Mouse (Mus musculus): Measurements from ENCODE around the gene Lmo7.

Gene Lmo7

DNA sequence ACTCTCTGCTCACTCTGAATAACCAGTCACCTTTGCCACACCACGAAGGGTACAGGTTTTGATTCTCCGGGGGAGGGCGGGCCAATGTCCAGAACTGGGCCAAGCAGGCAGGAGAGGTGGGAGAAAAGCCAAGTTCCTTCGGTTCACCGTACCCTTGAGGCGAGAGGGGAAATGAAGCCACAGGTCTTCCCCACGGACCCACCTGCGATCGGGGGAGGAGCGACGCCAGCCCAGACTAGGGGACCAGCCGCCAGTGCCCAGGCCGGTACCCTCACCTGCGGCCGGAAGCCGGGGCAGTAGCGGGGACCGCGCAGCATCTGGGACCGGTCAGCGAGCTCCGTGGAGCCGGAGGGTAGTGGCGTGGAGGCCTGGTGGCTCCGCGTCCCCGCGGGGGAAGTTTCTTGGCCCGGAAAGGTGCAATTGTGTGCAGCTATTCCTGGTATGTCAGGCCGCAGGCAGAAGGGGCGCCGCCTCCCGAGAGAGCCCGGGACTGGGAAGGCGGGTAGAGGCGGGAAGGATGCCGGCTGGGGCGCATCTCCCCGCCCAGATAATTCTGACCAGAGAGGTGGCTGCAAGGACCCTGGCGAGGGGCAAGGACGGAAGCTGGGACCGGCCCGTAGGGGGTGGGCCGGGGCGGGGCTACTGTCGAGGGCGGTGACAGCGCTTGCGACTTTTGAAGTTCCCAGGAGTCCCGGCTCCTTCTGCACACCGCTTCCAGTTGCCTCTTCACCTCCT is at the start of gene Lmo7, which contains the start of gene Gm9922:
Gene Lmo7 (plus strand): TSS at position 721 of the 735 bp plus-strand sequence.
Gene Gm9922 (minus strand): TSS at position 578 of the 735 bp plus-strand sequence.
- DNase-seq (ENCODE audit: low spot score): peak; percentile 63

DNA sequence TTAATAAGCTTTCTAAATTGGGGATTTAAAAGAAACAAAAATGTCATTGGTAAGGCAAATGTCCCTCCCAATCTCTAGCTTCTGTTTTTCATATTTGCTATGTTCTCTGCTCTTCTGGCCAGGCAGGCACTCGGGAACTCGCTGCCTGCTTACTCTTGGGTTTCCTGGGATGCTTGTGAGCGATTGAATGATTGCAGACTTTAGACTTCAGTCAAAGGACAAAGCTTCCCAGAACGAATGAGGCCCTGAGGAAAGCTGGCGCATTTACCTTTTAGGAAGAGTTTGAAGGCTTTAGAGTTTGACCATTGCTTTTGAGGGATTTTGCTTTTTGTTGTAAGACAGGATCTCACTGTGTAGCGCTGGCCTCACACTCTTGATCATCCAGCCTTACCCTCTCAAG is 42.1 kb upstream of the Lmo7 start:
- DNase-seq (ENCODE audit: low spot score): no peak

DNA sequence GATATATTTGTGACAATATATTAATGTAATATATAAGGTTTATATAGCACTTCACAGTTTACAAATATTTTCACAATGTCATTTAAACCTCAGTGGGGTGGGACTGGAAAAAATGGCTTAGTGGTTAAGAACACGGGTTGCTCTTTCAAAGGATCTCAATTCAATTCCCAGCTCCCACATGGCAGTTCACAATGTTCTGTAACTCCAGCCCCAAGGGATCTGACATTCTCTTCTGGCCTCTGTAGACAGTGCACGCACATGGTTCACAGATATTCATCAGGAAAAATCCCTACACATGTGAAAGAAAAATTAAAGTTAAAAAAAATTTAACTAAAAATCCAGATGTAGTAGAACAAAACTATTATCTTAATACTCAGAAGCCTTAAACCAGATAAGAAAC is 41.4 kb upstream of the Lmo7 start:
- DNase-seq (ENCODE audit: low spot score): no peak

DNA sequence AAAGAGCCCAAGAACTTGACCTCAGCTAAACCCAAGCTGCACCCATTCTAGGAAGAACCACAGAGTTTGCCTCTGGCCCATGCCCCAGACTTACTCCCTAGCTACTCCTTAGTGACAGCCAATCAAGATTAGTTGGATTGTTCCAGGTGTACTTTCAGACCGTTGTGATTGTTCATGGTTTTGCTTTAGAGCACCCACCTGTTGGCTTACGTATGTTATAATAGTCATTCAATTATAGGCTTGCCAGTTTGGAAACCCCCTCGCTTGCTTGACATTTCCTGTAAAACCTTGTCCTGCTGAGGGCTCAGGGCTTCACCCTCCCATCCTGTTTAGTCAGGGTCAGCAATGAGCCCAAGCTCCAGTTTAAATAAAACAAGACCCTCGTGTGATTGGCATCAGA is 25.3 kb upstream of the Lmo7 start:
- no peak for DNase-seq (ENCODE audit: low spot score)

DNA sequence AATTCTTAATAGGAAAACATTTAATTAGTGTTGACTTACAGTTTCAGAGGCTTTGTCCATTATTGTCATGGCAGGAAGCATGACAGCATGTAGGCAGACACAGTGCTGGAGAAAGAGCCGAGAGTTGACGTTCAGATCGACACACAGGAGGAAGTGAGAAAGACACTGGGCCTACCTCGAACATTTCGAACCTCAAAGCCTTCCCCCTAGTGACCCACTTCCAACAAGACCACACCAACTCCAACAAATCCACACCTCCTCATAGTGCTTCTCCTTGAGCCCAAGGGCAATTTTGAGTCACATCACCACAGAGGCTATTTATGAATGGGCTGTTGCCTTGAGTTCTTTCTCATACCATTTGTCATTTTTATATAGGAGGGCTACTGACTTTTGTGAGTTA is 22.7 kb upstream of the Lmo7 start:
- DNase-seq (ENCODE audit: low spot score): no peak

DNA sequence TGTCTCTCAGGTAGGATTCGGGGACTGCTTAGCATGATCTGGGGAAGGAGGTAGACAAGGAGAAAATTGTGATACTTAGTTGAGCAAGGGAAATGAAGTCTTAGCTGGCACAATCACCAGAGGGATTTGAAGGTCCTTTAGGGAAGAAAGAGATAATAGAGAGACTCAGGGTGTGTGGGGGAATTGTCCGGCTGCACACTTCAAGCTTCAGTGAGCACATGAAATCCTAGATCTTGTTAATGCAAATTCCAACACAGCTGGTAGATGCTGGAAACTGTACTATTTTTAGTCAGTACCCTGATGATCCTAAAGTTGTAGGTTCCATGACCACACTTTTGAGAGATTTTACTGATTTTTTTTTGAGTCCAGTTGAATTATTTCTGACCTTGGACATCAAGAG is 15.3 kb upstream of the Lmo7 start:
- DNase-seq (ENCODE audit: low spot score): no peak

DNA sequence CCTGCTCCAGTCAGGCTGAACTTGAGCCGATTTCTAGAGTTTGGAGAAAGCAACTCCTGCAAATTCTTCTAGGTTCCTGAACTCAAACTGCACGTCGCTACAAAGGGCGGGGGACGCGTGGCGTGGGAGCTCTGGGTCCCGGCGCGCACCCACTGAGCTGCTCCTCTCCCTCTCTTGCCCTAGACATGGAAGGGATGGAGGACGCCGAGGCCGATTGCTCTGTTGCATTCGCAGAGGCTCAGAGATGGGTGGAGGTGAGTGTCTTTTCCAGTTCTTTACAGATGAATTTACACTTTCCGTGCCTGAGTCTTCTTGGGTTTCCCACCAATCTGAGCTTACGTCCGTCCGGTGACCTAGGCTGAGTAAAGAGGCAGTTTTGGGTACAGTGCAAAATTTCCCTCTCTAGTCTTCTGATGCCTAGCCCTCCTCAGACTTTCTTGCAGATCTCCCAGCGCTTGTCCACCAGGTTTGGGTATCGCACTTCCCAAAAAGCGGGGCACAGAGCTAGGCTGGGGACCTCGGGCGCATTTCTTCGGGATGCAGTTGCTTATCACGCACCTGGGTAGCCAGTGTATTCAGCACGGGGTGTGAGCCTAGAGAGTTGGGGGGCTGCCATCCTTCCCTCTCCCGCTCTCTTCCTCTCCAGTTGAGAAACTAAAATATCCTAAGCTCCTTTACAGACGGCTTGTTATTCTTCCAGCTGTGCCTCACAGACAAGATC is 375 bp downstream of the Lmo7 start:
- no peak for DNase-seq (ENCODE audit: low spot score)

DNA sequence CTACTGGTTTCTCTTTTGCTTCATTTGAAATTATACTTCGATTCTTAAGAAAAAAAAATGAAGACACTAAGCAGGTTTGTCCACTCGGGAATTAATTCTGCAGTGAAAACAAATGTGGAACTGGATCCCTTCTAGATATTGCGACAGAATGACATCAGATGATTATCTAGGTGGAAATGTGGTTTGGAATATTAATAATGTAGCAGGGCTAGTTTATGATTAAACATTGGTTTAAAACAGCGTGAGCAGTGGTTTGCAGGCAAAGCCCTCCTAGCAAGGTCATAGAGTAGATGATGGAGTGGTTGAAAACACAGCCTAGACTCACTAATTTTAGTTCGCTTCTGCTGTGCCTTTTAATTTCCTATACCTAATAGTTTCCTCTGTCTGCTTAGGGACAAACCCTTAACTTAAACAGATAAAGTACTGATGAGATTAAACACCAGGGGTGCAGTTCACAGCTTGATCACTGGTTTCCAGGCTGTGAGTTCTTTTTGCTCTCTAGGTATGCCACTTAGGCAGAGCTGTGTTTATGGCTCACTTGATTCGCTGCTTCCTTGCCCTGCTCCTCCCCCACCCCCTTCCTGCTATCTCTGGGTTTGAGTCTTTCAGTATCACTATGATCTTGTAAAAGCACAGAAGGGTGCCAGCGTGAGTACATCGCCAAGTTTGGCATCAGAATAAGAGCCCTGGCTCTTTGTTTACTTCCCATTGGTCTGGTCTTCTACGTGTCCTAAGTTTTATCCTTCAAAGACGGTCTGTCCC is 4.0 kb downstream of the Lmo7 start:
- no peak for DNase-seq (ENCODE audit: low spot score)

DNA sequence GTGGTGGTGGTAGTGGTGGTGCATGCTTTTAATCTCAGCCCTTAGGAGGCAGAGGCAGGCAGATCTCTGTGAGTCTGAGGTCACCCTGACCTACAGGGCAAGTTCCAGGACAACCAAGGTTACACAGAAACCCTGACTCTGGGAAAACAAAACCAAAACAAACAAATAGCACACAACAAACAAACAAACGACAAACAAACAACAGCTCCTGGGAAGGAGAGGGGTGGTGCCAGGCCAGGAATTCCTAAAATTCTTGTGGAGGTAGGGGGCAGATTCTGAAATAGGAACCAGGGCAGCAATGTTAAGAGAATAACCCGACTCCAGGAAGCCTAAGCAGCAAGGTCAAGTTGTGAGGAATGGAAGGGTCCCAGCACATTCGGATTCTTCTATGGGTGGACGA is 7.7 kb downstream of the Lmo7 start:
- no peak for DNase-seq (ENCODE audit: low spot score)

DNA sequence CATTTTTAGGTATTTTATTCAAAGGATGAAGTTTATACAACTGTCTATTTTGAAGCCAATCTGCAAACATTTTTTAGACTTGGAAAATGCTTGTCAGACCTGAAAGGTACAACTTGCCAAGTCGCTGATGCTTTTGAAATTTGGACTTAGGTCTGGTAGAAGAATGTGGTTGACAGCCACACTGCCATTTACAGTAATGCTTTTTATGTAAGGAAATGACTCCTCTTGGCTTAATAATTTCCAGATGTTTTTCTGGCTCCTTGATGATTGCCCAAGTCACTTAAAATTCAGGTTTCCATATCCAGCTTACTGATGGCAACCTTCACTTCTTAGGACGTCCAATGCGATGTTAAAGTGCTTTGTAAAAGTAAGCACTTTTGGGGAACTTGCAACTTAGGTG is 16.9 kb downstream of the Lmo7 start:
- DNase-seq (ENCODE audit: low spot score): no peak

DNA sequence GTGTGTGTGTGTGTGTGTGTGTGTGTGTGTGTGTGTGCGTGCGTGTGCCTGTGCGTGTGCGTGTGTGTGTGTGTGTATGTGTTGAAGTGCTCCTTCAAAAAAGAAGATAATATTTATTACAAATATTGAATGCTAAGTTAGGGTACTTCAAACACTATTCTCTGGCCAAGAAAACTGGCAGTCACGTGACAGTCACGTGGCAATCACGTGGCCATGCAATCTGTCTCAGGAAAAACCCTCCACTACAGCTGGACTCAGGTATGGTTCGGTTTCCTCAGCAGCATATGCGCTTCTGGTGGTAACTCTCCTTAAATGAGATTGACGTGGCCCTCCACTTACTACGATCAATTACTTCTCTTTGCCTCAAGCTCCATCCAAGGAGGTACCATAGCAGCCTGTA is 18.1 kb downstream of the Lmo7 start:
- no peak for DNase-seq (ENCODE audit: low spot score)

DNA sequence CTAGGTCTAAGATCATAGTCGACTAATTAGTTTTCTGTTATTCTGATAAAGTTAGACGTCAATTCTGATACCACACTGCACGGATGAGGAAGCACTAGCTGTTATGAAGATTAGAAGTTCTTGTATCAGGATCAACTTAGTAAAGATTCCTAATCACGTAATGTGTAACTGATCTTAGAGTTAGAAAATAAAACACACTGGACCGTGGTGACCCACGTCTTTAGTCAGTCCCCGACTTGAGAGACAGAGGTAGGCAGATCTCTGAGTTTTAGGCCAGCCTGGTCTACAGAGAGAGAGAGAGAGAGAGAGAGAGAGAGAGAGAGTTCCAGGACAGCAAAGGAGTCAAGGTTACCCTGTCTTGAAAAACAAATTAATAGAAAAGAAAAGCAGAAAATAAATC is 18.7 kb downstream of the Lmo7 start:
- DNase-seq (ENCODE audit: low spot score): no peak

DNA sequence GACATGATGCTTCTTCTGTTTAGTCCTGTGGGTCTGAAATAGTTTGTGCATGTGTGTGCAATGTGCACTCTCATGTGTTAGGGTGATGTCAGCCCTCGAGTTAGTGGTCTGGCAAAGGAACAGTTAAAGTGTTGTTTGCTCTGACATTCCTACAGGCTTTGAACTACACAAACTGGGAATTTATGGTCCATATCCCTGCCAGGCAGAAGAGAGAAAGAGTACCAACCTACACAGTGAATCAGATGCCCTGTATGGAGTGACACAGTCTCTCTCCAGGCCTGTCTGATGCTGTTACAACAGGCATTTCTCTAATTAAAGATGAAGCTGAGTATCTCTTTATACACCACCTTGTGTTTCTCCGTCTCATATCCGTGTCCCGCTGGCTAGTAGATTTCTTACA is 21.2 kb downstream of the Lmo7 start:
- DNase-seq (ENCODE audit: low spot score): no peak

DNA sequence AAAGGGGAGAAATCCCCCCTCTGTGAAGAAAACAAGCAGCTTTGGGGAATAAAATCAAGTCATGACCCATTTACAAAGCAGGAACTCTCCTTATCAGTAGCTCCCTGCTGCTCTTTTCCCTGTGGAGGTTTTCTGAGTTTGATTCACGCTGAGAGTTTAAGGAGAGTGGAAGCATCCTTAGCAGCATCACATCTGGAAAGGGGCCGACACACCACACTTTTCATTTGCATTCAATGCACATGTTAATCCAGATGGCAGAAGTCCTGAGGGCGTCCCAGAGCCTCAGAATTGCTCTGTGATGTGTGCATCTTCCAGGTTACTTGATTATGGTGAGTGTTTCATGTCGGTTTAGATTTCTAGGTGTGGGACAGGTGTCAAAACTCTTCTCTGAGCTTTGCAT is 25.7 kb downstream of the Lmo7 start:
- DNase-seq (ENCODE audit: low spot score): no peak

DNA sequence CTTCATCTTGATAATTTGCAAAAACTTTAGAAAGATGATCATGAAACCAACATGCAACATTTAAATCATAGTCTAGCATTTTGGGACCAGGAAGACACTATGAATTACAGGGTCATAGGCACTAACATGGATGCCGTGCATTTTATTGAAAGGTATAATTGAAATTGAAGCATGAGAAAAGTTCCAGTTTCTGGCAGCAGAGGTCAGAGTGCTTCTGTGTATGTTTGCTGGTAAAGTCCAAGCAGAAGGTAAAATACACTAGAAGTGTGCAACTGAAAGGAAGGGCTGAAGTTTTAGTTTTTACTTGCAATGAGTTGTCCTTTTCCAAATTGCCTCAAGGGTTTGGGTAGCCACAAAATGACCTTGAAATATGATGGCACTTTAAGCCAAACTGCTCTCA is 32.5 kb downstream of the Lmo7 start:
- no peak for DNase-seq (ENCODE audit: low spot score)

DNA sequence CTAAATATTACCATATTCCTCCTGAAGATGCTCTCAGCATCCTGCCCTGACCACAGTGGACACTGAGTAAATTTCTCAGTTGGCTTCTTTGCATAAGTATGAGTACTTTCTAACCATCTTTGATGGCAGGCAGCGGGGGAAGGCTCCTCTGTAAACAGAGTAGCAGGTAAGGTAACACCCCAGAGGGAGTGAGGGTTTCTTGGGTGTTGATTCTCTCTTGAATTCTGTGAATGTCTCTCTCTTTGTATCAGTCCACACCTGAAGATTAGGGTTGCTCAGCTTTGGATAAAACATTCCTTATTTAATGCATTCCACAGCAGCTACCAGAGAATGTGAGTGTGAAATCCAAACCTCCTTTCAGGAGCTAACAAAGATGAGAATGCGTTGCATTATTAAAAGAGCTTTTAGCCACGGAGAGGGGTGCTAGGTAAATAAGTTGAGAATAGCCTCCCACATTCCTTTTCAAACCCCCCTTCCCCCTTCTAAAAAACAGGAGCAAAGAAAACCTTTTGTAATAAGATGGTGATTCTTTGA is 34.1 kb downstream of the Lmo7 start:
- DNase-seq (ENCODE audit: low spot score): no peak

DNA sequence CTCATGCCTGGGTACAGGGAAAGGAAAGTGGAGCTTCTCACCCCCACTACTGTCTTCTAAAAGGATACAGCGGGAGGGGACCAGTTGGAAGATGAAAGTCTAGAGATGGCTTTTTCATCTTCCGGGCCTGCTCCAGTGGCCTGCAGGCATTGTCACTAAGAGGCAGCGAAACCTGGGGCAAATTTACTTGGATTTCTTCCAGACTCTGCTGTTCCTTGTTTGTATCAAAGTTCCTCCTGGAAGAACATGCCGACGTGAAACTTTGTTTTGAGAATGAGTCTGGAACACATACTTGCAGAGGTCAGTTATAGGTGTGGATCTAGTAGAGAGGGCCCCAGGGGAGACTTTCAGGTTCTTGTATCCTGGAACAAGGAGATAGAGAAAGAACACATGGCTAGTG is 41.6 kb downstream of the Lmo7 start:
- no peak for DNase-seq (ENCODE audit: low spot score)

DNA sequence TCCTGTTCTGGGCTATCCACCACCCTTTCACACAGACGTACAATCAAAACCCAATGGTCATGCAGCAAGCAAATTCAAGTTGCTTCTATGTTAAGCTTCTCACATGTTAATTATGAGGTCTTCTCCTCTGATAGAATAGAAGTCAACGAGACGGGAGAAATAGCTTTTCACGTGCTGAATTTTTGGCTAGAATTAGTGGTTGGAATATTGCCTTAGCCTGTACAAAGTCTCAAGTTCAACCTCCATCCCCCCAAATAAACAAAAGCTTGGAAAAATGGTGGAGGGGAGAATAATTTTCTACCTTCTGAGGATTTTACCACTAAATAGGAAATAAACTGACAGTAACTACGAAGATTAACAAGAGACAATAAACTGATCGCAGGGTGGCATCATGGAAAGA is 42.0 kb downstream of the Lmo7 start:
- DNase-seq (ENCODE audit: low spot score): no peak

DNA sequence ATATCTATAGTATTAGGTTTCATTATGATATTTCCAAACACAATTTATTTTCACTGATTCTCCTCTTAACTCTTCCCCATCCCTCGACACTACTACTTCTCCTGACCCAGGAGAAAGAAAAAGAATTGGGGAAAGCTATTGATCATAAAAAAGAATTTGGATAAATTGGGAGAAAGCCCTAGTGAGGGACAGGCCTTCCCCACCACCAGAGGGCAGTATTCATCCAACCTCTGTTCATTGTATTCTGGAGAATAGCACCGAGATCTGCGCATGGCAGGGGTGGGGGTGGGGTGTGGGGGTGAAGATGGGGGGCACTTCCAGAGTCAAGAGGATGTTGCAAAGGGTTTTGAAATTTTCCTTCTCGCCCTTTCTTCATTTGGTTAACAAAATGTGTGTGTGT is 44.9 kb downstream of the Lmo7 start:
- no peak for DNase-seq (ENCODE audit: low spot score)

DNA sequence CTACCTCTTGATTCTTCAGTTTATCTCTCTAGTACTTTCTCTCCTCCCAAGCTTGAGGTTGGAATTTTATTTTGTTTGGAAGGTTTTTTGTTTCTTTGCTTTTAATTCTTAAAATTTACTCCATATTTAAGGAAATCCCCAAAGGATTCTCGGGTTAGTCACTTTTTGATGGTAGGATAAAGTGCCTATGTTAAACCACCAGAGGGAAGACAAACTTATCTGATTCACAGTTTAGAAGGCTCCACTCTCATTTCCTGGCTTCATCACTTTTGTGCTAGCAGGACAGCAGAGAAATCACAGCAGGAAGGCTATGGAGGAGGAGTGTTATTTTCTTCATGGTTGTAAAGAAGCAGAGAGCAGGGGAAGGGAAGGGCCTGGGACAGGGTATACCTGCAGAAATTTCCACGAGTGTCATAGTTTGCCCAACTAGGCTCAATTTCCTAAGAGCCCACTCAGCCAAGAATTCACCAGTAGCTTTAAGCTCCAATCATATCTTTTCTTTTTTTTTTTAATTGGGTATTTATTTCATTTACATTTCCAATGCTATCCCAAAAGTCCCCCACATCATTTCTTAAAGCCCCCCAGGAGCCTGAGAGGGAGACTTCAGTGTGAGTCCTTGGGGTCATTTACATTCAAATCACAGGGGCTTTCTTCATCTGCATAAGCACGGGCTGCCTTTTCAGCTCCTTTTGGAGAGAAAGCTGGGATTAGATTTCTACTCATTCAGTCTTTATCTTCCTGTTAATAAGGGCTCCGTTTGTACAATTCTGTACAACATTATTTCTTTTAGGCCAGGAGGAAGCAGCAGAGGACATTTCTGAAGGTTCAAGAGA is 46.8 kb downstream of the Lmo7 start:
- no peak for DNase-seq (ENCODE audit: low spot score)

DNA sequence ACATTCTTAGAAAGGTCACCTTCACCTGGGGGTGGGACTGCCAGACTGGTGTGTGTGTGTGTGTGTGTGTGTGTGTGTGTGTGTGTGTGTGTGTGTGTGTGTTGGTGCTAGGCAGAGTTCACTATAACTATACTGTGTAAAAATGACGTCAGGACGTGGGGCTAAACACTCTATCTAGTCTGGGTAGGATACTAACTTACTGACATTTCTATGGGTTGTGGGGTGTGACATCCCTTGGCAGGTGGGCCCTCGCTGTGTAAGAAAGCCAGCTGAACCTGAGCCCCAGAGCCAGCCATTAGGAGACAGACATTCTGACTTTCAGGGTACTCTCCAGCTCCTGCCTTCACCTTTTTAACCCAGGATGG is 47.4 kb downstream of the Lmo7 start:
- no peak for DNase-seq (ENCODE audit: low spot score)

DNA sequence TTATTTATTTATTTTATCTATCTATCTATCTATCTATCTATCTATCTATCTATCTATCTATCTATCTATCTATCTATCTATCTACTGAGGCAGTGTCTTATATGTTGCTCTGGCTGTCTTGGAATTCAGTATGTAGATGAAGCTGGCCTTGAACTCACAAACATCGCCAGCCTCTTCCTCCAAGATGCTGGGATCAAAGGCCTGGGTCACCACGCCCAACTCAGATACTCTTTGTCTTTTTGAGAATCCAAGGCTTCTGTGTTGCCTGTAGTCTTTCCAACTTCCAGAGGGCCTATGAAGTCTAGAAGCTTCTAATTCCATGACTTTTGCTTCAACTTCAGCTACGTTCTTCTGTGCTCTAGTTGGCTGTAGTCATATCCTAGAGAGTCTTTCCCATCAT is 48.7 kb downstream of the Lmo7 start:
- no peak for DNase-seq (ENCODE audit: low spot score)
